Mouse (Mus musculus): Measurements from ENCODE around the gene Foxo3. TPM values are rescaled to one million over a fixed set of nuclear protein-coding genes. Genes with fewer than 3 reads are reported as not detected.

Foxo3 gene
- total RNA-seq, 2 experiments from 2014 or later: 28.8 to 32.6 TPM

DNA sequence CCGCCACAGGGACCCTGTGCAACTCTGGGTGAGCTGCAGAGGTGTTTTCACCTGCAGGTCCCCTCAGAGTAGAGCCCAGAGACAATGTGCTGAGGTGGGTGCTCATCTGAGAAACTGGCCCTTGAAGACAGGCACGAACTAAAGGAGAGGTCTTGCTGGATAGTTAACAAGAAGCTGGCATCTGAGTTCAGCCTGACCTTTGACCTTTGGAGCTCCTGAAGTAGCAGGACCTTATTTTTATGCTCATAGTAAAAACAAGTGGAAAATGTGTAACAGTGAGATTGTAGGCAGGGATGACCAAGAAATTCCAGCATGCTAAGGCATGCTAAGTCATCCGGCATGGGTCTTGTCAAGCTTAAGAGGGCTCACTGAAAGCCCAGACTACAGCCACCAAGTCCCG is 82.6 kb downstream of the Foxo3 start:
- intact Hi-C loops (cut with DNase I): no loop called here
- DNase-seq: no peak

DNA sequence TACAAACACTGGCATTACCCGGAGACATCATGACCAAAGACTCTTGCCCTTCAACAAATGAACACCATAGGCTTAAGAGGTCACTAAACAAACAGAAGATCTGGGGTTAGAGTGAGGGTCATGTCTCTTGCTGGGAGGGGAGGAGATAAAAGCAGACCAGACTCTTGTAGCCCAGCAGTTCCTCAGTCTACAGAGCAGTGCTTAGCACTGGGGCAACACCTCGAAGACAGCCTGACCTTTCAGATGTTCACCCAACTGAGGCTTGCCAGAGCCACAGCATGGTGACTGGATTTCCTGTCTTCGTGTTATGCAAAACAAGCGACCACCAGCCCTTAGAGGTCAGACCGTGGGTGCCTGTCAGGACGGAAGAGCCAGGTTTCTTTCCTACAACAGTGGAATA is 83.6 kb downstream of the Foxo3 start:
- no peak for DNase-seq
- intact Hi-C loops (cut with DNase I): no loop called here

DNA sequence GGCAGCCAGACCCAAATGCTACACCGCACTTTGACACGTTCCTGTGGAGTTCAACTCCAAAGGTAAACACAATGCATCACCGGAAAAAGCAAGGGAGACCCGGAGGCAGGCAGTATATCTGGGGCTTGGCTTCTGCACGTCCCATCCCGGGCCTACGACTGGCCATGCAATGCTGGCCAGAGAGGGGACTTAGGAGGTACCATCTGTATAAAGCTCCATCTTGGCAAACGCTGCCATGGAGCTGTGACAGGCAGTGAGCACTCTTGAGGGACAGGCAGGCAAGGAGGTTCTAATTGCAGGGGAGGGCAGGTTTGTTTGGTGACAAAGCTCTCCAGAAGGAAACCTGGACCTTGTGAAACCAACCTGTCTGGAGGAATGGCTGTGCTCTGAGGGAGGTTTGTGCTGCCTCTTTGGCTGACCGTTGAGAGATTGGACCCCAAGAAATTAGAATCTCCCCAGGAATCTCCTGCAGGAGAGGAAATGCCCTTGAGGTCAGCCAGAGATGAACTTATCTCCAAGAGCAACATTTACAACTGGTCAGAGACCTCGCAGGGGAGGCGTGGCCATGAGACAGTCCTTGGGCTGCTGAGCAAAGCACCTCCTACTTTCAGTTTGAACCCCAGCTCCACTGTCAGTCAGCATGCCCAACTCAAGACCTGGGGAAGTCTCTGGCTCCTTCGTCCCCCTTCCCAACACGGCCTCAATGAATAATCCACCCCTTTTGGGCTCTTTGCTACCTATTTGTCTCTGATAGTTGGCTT is 86.7 kb downstream of the Foxo3 start:
- peak; percentile 57 for DNase-seq
- intact Hi-C loops (cut with DNase I): no loop called here

DNA sequence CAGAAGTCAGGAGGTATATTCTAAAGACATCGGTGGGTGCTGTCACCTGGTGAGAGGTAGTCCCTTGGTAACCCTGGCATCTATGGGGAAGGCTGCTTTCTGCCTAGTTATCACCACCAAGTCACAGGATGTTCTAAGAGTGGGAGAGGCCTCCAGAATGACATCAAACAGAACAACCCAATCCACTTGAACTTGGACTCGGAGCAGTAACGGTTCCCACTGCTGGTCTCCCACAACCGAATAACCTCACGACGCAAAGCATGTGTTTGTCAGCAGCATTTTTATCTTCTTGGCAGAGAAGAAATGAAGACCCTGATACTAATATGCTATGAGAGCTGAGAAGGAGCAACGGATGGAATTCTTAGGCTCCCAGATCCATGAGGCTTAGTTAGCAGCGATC is 87.5 kb downstream of the Foxo3 start:
- intact Hi-C loops (cut with DNase I): no loop called here
- no peak for DNase-seq

DNA sequence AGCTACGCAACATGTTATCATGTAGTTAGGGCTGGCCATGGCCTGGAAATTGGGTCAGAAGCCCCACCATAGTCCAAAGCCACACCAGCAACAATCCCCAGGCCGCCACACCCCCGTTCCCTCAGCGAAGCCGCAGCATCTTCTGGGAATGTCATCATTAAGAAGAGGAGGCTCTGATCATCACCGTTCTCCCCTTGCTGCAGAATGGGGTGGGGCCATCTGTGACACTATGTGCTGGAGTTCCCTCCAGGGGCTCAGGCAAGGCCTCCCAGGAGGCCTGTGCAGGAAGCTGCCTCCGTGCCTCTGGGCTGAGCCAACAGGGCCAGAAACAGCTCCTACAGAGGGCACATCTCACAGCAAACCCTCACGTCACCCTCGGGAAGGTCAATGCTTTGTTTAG is 88.5 kb downstream of the Foxo3 start:
- intact Hi-C loops (cut with DNase I): no loop called here

DNA sequence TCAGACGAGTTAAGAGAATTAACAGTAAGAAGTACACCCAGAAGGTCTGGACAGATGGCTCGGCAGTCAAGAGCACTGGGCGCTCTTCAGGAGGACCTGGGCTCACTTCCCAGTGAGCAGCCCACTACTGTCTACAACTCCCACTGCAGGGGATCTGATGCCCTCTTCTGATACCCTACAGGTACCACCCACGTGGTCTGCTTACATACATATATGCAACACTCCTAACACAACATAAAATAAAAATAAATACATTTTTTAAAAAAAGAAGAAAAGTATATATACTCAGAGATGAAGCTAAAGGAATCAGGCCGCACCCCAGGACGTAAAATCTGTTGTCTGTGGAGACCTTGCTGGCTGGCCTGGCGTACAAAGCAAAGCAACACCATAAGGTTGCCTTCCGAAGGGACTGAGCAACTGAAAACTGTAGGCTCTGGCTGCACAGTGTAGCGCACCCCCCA is 89.6 kb downstream of the Foxo3 start:
- intact Hi-C loops (cut with DNase I): no loop called here

More for the DNA sequence above, 88.5 kb downstream of the Foxo3 start:
- no peak for DNase-seq

GRCm38 (mm10) chr10:42180333-42180732 is 96.2 kb downstream of the Foxo3 start:
- no peak for DNase-seq
- intact Hi-C loops (cut with DNase I): no loop called here

More for the DNA sequence above, 89.6 kb downstream of the Foxo3 start:
- DNase-seq: peak; percentile 52

DNA sequence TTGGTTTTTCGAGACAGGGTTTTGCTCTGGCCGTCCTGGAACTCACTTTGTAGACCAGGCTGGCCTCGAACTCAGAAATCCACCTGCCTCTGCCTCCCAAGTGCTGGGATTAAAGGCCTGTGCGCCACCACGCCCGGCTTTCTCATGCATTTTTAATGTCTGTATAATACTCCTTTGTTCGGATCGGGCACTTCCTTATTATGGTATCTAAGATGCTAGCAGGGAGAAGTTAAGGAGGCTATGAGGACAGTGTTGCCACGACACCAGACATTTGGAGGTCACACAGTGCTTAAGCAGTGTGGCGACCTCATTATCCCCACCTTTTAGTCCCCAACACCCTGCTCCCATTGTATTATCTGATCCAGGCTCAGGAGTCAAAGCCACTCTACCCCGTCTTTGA is 97.8 kb downstream of the Foxo3 start:
- no peak for DNase-seq
- intact Hi-C loops (cut with DNase I): no loop called here

DNA sequence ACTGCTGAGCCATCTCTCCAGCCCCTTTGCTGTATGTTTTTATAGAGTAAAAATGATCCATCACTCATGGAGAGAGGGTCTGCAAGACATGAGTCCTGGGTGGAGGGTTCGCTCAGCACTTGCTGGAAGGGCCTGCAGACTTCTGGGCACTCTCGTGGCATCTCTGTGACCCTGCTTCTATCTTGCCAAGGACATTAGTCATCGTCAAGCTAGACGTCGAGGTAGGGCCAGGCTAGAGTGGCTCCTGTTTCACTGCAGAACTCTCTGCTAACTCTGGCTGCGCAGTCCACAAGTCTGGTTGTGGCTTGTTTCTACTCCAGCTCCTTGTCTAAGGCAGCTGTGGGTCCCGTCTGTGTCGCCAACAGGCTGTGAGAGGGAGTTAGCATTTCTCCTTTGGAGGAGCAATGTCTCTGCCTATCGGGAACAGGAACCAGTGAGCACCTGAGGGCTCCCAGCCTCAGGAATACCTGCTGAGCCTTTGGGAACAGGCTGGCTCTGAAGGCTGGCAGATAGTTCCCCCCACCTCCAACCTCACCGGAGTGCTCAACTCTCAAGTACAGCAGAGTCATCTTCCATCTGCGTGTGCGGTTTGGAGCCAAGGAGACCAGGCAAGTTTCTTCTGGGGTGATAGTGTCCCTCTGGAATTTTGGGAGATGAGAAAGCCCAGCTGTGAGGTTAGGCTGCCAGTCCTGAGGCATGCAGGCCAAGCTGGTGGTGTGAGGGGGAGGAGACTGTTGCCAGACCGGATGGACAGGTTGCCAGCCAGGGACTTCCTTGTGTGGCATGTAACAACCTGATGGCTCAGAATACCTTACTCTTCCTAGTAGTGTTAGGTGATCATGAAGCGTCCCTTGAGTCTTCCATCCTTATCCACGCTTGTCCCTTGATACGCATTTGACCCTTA is 98.5 kb downstream of the Foxo3 start:
- no peak for DNase-seq
- intact Hi-C loops (cut with DNase I): no loop called here

GRCm38 (mm10) chr10:42174283-42174682 is 102.3 kb downstream of the Foxo3 start:
- intact Hi-C loops (cut with DNase I): no loop called here
- DNase-seq: no peak

DNA sequence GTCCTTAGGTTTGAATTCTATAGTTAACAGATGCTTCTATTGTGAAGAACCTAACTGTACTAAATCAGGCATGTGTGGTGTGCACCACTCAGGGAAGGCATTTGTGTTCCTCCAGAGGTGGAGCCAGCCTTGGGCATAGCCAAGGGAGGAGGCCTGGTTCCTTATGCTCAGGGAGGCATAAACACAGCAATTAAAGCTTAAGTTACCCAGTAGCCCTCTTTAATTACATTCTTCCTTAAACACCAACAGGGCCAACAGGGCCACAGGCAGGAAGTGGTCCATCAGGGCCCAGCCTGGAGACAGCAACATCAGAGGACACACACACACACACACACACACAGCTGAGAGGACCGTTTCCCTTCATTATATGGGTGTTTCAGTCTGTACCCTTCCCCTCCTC is 102.7 kb downstream of the Foxo3 start:
- intact Hi-C loops (cut with DNase I): no loop called here
- no peak for DNase-seq

DNA sequence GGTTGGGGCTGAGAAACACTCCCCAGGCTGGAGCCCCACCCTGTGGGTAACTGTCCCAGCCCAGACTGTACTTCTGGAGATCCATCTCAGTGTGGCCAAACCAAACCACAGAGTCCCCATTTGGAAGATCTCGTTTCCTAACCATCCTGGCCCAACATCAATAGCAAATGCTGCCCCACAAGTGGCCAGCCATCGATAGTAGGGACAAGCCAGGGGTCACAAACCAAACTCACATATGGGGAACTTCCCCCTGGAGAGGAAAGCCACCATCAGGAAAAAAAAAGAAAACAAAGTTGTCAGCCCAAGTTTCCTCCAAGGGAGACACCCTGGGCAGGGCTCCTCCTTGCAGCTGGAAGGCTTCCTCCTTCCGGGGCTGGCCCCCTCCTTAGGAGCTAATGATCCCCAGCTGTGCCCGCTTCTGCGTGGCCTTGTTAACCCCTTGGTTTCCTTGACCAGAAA is 105.6 kb downstream of the Foxo3 start:
- DNase-seq: no peak
- intact Hi-C loops (cut with DNase I): no loop called here

DNA sequence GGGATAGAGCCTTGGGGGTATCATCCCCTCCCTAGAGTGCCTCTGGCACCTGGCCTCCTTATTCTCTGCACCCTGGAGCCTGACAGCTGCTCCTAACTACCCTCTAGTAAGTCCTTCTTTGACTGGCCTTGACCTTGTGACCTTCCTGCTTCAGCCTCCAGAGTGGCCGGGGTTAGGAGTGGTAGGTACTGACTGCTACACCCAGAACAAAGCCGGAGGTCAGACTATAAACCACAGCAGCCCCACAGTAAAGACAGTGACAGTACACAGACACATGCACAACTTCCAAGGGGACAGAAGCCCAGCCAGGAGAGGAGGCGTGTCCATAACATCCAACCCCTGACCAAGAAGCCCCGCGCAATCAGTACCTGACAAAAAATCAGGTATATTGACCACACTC is 106.4 kb downstream of the Foxo3 start:
- DNase-seq: no peak
- intact Hi-C loops (cut with DNase I): no loop called here

- DNase-seq: no peak
- intact Hi-C loops (cut with DNase I): no loop called here
These were observed 121.8 kb downstream of the Foxo3 start for GRCm38 (mm10) chr10:42154727-42155126.

DNA sequence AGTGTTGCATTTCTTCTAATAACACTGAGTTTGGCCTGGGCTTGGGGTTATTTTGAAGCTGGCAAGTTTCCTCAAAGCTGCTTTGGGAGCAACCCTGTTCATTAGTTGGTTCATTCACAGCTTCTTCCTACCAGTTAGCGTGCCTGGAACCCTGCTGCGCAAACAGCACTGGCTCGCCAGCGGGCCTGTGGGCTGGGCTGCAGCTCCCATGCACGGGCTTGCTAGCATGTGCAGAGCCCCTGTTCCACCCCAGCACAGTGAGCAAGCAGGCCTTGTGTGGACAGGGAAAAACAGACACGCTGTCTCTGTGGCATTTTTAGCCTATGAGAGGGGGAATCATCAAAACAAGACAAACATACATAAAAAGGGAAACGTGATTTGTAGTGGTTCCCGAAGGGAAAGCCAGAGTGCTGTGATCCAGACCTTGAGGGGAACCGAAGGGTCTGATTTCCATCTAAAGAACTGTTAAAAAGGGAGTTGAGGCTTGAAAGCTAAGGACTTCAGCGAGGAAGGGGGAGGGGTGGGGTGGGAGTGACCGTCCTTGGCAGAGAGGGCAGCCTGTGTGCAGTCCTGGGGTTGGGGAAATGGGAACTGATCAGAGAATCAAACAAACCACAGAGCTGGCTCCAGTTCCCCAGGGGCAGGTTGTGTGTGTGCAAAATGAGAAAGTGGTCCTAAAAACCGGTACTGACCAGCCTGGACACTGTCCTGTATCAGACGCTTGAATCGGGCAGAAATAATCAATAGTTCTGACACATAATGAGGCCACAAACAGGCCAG is 123.9 kb downstream of the Foxo3 start:
- DNase-seq: peak; percentile 51
- intact Hi-C loops (cut with DNase I): no loop called here

DNA sequence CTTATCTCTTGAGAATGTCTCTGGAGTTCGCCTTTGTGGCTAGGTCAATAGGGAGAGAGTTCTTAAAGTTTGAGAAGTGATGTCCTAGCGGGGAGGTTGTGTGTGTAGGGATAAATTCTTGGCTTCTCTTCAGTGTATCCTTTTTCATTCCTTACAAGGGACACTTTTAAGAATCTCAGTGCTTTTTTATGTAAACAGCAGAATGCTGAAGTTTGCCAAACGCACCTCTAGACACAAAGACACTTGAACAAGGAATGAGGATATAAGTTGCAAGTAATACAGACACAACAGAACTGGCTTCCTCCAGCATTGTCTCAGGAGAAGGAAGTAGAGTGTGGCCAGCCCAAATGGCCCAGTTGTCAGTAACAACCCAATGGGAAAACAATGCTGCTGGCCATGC is 126.8 kb downstream of the Foxo3 start:
- no peak for DNase-seq
- intact Hi-C loops (cut with DNase I): no loop called here

DNA sequence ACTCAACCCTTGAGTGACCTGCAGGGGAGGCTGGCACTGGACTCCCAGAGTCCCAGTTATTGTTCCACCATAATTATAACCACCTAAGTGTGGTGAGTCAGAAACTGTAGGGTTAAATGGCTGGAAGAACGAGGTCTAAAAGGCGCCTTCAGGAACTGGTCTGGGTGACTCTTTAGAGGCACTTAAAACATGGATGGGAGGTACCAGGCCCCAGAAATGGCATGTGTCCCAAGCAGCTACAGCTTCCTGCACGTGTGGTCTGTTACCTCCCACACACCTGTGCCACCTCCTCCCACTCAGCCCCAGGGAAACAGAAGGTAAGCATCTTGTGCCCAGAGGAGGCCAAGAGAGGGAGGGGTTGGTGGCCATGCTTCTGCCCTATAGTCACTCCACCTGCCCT is 128.2 kb downstream of the Foxo3 start:
- no peak for DNase-seq
- intact Hi-C loops (cut with DNase I): no loop called here

GRCm38 (mm10) chr10:42145221-42145620 is 131.3 kb downstream of the Foxo3 start:
- intact Hi-C loops (cut with DNase I): no loop called here
- DNase-seq: no peak

DNA sequence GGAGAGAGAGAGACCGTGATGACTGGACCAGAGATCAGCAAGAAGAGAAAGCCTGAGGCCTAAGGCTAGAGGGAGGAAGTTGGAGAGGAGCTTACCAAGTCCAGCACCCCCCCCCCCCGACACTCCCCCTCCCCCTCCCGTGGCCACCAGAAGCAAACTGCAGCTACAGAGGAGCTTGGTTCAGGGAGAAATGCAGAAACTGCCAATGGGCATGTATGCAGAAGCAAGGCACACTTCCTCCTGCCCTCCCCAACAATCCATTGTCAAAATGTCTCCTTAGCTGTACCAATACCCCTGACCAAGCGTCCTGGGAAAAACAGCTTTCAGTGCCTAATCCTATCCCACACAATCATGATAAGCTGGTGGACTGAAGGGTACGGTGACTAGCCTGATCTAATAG is 131.8 kb downstream of the Foxo3 start:
- intact Hi-C loops (cut with DNase I): no loop called here
- DNase-seq: no peak

GRCm38 (mm10) chr10:42144176-42144575 is 132.4 kb downstream of the Foxo3 start:
- intact Hi-C loops (cut with DNase I): no loop called here
- no peak for DNase-seq

GRCm38 (mm10) chr10:42142791-42143190 is 133.8 kb downstream of the Foxo3 start:
- DNase-seq: no peak
- intact Hi-C loops (cut with DNase I): no loop called here

All from left cerebral cortex, postnatal 4 days (tissue).